Mouse (Mus musculus): ENCODE measurements at regions not wholly inside any gene's neighbourhood (a gene's known extent, or its start where the extent isn't known, plus 50 kb on each side); places are given as distances from the start of the nearest gene placed in this dataset.

GRCm38 (mm10) chr1:77128411-77128810 lies 386.5 kb downstream of the Epha4 start:
- TF ChIP-seq CTCF (conservative IDR thresholded peaks at IDR 0.05; ENCODE audit: low read length) (no peak), NANOG (IDR thresholded peaks at IDR 0.05; ENCODE audit: borderline replicate concordance, low read length) (no peak)
